Mouse (Mus musculus): Measurements from ENCODE around the gene Dusp10.
A peak's percentile ranks its signal among the peaks of the same experiment; 100 is the strongest.

Gene Dusp10

DNA sequence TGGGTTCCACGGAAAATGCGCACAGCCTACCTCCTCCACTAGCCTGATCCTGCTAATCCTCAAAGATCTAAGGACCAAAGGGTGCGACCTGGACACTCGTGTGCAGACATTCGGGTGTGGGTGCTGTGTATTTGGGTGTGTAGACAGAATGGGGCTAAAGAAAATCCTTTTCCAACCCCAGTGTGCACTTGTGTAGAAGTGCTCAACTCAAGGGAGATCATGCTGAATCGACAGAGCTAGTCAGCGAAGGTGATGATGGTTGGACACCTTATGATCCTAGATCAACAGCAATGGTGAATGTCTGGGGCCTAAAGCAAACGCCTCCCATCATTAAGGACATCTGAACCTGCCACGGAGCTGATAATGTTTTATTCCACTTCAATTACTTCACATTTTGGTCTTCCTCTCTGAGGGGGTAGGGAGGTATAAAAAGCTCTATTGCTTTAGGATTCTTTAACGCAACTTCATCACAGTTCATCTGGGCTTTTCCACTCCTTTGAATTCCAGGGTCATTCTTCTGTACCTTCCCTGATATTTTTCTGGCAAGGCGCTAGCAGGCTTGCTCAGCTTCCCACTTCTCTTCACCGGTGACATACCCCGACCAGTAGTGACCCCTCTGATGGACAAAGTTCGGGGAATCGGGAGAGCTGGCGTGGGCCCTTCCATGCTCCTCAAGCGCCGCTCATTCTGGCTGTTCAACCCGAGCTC is 19.7 kb downstream of the Dusp10 start:
- DNase-seq: no peak

DNA sequence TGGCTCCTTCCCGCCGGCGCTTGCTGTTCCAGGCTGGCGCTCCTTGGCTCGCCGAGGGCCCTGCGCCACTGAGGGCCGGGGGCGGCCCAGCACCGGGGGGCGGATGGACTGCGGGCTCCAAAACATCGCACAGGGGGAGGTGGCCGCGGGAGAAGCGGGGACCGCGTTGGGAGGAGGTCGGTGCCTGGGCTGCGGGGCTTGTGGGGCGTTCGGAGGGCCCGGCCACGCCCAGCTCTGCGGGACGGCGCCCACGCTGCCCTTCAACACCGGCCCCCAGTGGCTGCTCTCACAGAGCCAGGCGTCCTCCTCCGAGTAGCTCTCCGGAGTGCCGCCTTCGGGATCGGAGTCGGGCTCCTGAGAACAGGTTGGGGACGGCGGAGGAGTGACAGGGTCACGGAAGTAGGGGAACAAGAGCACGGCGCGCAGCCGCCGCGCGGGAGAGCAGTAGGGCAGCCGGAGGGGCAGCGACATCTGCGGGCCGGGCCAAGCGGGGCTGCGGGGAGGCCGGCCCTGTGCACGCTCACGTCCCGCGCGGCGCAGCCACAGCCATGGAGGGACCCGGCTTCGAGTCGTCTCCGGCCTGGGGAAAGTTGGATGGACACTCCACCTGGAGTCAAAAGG is 20.4 kb downstream of the Dusp10 start:
- DNase-seq: peak; percentile 83 to 86

DNA sequence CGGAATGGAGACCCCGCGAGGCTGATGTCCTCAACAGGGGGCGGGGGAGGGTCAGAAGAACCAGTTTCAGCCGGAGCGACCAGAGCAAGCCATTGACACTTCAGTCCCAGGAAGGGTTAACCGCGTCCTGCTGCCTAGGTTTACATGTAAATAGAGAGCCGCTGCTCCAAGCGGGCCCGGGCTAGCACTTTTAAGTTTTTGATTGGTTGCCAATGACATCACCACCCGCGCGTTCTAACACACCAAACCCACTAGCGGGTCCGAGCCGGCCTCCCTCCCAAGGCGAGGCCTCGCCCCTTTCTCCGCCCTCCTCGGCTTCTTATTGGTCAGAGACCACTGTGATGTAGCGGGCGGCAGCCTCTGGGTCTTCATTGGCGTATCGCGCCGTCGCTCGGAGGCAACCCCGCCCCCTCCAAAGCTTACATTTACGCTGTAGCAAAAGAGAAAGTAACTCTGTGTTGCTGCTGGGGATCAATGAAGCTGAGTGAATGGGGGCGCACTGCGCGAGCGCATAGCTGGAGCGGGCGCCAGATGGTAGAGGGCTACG is 21.0 kb downstream of the Dusp10 start, which contains the start of gene 1700056E22Rik:
1700056E22Rik (minus strand) TSS at position 291 of the 547 bp plus-strand sequence.
- peak; percentile 96 to 97 for DNase-seq

DNA sequence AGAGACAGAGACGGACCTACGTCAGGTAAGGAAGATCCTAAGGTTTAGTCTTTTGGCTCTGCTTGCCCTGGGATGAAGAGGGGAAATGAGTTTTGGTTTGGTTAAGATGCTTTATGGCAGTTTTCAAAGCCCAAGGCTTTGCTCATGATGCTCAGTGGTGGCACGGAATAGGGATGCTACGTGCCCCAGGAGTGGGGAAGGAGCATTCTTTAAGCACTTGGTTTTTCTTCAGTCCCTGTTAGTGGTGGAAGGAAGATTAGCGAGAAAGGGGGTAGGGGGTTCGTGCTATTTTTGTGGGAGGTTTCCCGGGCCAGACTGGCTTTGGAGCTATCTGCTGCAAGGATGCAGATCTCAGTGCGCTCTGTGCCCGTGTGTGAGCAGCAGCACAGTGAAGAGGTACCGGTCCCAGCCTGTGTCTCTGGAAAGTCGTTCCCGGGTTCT is 21.7 kb downstream of the Dusp10 start:
- peak; percentile 61 to 63 for DNase-seq

DNA sequence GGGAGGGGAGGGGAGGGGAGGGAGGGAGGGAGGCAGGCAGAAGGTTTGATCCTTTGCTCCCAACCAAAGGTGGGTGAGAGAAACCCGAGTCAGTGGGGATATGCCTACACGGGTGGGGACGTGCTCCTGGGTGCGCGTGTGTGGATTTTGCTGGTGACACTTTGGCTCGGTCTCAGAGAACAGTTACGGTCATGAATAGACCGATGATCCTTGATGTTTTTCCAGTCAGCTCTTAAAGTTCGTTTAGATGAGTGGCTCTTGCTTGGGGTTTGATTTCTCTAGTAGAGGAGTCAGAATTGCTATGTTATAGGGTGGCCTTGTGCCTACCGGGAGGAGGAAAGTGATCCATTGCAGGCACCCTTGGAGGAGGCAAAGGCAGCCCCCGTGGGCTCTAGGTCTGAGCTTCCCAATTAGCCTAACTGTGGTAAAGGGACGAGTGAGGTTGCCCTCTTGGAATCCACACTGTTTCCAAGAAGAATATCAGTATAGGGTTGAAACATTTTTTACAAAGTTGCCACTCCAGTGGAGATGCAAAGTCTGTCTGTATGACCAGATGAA is 22.3 kb downstream of the Dusp10 start:
- peak; percentile 26 to 36 for DNase-seq

DNA sequence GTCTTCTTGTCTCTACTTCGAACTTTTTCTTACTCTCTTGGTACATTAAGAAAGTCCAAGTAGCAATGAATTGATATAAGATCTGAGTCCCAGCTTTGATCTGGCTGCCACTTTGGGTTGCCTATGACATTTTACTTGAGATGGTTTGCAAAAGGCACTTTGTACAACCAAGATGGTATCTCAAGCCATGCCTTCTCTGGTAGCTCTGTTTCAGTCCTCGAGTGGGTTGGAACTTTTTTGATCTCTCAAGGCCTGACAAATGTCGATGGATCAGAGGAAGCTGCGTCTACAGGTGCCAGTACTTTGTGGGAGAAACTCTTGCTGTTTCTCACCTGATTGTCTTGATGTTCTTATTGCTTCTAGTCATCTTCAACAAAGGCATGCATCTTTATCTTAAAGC is 24.7 kb downstream of the Dusp10 start:
- no peak for DNase-seq

DNA sequence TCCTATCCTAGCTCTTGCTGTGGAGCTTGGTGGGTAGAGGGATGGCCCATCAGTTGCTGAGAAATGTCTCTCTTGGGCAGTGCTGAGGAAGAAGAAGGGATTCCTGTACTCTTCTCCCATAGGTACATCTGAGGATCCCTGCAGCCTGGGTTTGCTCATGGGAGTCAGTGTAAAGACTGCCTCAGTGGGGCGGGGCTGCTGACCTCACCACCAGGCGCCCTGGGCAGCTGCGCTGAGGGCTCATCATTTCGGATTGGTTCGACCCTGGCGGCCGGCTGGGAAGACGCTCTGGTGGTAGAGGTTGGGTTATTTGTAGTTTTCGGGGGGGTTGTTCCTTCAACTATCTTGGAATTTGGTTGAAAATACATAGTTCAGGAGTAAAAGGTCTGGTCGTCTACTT is 26.2 kb downstream of the Dusp10 start:
- DNase-seq: no peak

DNA sequence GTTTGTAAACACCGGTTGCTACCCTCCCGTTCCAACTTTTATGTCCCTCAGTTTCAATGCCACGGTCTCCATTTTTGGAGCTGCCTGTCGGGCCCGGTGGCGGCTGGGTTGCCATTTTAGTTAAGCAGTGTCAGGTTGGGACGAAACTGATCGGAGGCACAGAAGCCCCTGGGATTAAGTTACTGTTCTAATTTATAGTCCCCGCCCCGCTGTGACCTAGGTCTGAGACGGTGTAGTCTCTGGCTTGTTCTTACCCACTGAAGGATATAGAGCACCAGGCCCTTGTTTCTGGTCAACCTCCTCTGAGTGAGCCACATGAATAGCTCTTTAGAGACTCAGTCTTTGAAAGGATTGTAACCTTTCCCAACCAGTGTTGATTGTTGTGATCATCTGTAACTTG is 27.1 kb downstream of the Dusp10 start:
- no peak for DNase-seq

DNA sequence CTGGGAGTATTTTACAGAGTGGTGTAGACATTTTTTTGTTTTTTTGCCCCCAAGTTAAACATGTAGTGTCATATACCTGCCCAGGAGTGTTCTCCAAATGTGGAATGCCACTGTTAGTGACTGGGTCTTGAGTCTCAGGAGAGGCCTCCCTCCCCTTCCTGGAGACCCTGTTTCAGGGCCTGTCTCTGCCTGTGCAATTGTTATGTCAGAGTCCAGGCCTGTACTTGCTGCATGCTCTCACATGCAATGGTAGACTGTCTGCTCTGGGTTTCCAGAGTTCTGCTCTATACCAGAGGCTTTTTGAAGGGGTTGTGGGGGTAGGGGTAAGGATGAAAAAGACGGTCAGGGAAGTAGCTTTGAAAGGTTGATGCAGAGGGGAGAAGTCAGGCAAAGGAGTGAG is 27.8 kb downstream of the Dusp10 start:
- no peak for DNase-seq

DNA sequence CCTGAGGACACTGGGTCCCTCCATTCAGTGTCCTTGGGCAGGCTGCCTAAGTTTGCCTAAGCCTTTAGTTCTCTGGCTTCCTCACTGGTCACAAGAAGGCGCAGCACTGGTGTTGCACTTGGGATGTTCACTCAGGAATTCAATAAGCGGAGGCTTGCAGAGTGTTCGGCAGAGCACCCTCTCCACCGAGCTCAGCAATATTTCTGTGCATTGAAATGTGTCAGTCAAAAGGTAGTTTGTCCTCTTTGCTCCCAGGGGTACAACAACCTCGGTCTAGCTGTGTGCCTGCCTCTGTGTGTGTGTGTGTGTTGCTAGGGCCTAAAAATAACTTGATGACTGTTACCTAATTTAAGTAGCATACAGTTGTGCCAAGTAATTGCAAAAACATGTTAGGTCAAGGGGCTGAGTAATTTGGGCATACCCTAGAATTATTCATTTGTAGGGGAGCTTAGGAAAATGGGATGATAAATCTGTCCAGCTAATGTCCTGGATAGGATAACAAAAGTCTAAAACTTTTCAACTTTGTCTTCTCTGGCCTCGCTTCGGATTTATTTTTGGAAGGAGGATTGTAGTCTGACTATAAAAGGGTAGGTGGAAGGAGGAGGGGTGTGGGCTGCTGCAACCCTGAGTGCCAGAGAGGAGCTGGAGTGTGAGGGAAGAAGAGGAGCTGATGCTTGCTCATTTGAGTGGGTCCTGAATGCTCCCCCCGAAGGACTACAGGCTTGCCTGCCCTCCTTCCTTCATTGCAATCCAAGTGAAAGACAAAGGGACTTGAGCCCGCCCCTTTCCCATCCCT is 28.9 kb downstream of the Dusp10 start:
- no peak for DNase-seq

DNA sequence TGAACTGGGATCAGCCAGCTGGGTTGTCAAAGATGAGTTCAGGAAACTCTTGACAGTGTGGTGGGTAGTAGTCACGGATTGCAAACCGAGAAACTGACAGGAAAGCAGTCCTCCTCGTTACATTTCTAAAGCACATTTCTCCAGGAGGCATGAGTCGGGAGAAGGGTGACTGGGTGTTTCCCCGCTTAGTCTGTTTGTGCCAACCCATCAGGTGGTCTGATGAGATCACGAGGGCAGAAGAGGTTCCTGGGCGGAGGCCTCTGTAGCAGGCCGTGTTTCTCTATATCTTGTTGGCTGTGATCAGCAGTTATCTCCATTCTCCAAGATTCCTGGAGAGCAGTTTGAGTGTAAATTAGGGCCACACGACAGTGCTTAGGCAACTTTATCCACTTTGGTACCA is 29.6 kb downstream of the Dusp10 start:
- DNase-seq: no peak

DNA sequence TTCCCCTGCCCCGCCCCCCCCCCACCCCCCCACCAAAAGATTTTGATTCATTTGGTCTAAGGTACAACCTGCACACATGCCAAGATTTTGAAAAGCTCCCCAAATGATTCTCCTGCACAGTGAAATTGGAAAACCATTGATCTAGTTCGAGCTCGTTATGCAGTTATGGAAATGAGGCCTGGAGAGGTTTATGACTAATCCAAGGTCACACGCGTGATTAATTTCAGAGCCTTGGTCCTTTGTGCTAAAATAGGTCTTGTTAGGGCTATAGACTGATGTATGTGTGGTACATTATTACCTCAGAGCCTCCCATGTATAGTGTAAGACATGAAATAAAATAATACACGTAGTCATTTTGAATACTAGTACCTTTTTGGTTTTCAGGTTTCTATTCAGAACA is 30.3 kb downstream of the Dusp10 start:
- no peak for DNase-seq

DNA sequence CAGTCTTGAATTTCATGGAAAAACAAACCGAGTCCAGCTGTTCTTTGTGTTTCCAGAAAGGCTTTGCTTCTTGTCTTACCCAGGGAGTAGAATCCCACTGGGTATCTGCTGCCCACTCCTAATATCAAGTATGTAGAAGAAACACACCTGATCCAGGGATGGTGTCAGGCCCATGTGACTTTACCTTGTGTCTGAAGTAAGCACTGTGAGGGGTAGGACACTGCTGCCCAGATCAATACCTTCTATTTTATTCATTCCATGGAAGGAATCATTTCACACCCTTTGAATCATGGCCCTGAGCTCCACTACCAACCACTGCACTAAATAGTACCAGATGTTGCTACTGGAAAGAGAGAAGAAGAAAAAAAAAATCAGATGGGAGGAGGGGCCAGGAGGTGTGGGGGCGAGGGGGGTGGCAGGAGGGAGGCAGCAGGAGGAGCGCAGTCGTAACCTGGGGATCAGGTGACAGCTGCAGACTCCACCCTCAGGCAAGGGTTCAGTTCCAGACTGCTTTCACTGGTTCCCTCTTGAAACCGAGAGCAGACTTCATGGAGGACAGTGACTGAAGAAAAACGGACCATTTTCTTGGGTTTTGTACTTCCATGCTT is 33.1 kb downstream of the Dusp10 start:
- DNase-seq: no peak

DNA sequence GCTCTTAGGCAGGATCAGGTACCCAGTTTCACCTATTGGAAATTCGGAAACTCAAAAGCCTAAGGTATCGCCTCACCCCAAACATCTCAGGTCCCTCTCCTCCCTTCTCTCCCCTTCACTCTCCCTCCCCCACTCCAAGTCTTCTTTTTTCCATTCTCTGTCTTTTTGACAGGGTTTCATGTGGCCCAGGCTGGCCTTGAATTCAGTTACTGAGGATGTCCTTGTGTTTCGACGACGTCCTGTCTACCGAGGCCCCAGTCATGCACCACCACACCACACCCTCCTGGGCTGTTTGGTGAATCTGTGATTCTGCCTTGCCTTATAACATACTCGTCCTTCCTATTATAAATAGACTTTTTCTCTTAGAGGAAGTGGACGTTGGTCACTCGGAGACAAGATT is 34.7 kb downstream of the Dusp10 start:
- DNase-seq: no peak

DNA sequence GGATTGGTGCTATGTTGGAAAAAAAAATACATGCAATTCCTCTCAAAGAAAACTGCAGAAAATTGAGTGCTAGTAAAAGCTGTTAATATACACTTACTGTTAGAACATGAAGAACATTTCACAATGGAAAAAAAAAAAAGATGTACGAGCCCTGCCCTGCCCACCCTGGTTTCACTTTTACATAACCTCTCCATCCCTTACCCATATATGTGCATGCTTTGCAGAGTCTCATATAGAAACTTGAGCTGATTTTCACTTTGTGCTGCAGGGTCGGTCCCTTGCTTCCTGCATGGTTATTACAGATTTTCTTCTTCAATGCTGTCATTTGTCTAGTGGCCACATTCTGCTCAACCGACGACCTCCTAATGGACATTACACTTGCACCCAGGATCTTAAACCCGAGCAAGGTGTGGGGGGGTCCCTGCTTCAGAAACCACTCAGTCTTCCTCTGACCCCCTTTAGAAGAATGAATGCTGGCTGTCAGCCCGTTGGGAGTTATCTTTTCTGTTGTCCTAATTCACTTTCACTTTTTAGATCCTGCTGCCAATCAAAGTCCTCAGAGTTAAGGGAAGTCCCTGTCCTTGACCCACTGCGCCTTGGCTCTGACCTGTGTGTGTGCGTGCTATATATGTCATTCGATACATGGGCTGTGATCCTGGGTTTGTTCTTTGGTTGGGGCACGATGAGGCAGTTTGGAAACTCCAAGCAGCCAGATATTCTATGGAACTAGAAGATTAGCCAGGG is 35.7 kb downstream of the Dusp10 start:
- DNase-seq: no peak

DNA sequence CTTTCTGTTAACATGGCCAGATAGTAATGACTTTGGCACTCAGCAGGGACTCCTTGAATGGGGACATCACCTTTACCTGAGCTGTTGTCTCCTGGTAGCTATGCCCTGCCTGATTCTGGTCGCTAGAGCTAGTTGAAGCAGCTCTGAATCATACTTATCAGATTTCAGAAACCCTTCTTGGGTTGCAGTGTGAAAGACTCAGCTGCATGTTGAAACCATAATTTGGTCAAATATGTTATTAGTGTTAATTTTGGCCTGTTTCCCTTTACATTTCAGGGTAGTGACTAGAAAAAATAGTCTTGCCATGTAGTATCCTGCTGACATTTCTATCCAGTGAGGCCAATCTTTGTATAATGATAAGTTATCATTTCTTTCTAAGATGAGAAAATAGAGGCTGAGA is 38.2 kb downstream of the Dusp10 start:
- no peak for DNase-seq

DNA sequence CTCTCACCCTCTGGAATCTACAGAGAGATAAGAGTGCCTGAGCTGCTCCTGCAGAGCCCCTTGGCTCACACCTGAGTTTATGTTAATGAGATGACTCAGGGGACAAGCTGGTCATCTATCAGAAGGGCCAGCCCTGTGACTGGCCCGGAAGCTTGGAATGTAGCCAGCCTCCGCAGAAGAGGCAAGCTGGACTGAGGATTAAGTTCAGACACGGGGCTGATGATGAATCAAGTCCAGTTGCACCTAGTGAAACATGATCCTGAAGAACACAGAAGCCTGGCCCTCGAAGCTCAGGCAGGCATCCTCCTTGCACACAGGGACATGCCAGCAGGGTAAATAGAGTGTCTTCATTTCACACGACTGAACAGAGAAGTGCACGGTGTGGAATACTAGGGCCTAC is 38.7 kb downstream of the Dusp10 start:
- peak; percentile 69 to 83 for DNase-seq

DNA sequence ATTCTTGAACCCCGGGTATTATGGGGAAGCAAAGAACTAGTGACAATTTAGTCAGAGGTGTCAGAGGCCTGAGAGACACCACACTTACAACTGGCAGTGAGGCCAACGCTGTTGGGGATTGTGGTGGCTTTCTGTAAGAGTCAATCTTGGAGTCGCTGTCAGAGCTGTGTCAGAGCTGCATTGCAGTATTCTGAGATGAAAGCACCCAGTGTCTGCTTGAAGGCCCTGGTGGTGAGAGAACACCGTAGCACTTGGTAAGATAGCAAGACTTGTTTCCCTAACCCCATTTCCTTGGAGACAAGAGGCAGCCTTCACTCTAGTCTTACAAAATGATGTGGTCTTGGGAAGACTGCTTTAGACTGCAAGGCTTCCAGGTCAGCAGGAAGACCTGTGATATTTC is 39.2 kb downstream of the Dusp10 start:
- no peak for DNase-seq

DNA sequence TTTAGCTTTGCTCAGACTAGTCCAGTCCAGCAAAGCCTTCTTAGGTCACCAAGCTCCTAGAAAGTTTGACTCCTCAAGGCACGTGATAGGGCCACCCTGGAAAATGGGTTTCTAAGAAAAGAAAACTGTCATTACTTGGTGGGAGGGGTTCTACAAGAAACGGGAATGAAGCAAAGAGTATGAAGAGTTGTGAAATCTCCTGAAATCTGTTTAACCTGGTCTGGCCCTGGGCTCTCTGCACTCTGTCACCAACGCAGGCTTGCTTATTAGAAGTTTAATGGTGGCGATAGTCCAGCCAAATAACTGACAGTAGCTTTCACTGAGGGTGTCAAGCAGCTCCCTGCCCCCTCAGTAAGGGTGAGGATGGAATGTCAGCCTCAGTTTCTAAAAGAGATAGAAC is 40.0 kb downstream of the Dusp10 start:
- DNase-seq: no peak

DNA sequence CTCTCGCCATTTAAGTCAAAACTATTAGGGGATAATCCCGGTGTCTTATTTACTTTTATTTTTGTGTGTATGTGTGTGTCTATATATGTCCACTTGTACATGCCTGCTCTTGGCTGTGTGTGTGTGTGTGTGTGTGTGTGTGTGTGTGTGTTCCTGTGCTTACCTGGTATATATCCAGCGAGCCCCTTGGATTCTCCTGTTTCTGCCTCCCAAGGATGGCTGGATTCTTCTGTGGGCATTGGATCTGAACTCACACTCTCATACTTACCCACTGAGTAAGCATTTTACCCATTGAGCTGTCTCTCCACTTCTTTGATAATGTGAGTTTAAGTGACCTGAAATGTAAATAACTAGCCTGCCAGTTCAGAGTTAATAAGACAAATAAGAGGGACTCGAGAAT is 40.6 kb downstream of the Dusp10 start:
- no peak for DNase-seq

DNA sequence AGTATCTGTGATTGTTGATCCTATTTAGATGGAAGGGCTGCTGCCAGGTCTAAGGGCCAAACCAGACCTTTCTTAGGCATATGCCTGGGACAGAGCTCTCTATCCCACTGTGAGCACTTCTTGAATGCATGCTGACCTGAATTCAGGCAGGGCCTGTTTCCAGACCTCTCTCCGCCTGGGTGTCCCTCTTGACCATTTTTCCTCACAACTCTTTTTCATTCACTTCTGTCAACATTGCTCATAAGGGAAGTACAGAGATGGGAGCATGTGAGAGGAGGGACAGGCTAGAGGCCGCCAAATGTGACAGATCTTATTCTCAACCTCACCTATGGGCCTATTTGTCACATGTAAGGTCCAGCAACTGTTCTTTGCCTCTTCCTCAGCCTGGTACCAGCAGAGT is 41.1 kb downstream of the Dusp10 start:
- no peak for DNase-seq

DNA sequence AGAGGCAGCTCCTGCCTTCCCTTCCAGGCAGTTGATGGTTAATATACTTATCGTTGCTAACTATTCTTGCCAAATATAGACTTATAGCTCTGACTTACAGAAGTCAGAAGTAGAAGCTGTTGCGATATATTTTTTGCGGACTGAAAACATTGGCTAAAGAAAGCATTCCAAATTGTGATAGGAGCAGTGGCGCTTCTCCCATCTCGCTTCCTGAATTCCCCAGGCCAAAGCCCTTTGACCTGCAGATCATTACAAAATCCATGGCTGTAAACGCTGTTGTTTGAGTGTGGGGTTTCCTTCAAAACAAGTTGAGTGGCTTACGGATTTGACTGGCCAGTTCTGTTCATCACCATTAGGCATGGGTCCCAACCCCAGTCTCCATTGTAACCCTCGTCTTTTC is 45.1 kb downstream of the Dusp10 start:
- no peak for DNase-seq
